Mouse (Mus musculus) C2C12 (cell line): Measurements from ENCODE around the gene Abcd3. TPM values are rescaled to one million over a fixed set of nuclear protein-coding genes. Genes with fewer than 3 reads are reported as not detected.
"Not testable (repeated sequence)": the region's sequence is repeated elsewhere in the genome, so short reads cannot be mapped to it uniquely, and the experiment has no call there.

Experiments used
- H3K27me3 ChIP-seq: one replicate; pipeline ENCODE4 v1.6.1; 2011; ENCODE audit not compliant: control insufficient read depth, insufficient read depth, insufficient read length
- H3K36me3 ChIP-seq: one replicate; pipeline ENCODE4 v1.6.1; 2011; ENCODE audit not compliant: control insufficient read depth, insufficient read depth
- H3K4me3 ChIP-seq: one replicate; pipeline ENCODE4 v1.5.1; 2011; ENCODE audit warnings: mild to moderate bottlenecking, control low read depth; ENCODE audit not compliant: poor library complexity, insufficient read depth, severe bottlenecking
- H3K79me2 ChIP-seq: one replicate; pipeline ENCODE4 v1.6.1; 2011; ENCODE audit not compliant: control insufficient read depth, insufficient read depth
- H3K79me3 ChIP-seq: one replicate; pipeline ENCODE4 v1.6.1; 2011; ENCODE audit warnings: low read depth, control low read depth
- H3ac ChIP-seq: one replicate; pipeline ENCODE3; 2011; ENCODE audit warnings: low read depth; ENCODE audit not compliant: control insufficient read depth, insufficient read length
- CEBPB ChIP-seq: IDR thresholded peaks from one replicate; pipeline ENCODE4 v1.6.1; 2011; ENCODE audit warnings: low read depth, mild to moderate bottlenecking, control low read depth, moderate library complexity
- CTCF ChIP-seq: IDR thresholded peaks from one replicate; pipeline ENCODE4 v1.5.1; 2011; ENCODE audit not compliant: control insufficient read depth, insufficient read depth, insufficient read length
- FOSL1 ChIP-seq: IDR thresholded peaks from one replicate; pipeline ENCODE4 v1.8.0; 2011; ENCODE audit warnings: mild to moderate bottlenecking, low read length; ENCODE audit not compliant: poor library complexity, insufficient read depth, severe bottlenecking
- MAX ChIP-seq: IDR thresholded peaks from one replicate; pipeline ENCODE4 v1.6.1; 2011; ENCODE audit warnings: mild to moderate bottlenecking, control low read depth
- MYOD1 ChIP-seq: IDR thresholded peaks from one replicate; pipeline ENCODE4 v1.6.1; 2011; ENCODE audit warnings: low read depth; ENCODE audit not compliant: control insufficient read depth, insufficient read length
- MYOG ChIP-seq: IDR thresholded peaks from one replicate; pipeline ENCODE4 v1.6.1; 2011; ENCODE audit not compliant: control insufficient read depth, insufficient read length; ENCODE audit errors: extremely low read depth
- USF1 ChIP-seq: IDR thresholded peaks from one replicate; pipeline ENCODE4 v1.6.1; 2011; ENCODE audit warnings: low read depth, mild to moderate bottlenecking, control low read depth, moderate library complexity
- polyA plus RNA-seq: library from polyadenylated mRNA; unstranded; fragments of >200 nt; fragmentation: generic; extraction: Trizol; gene quantifications from one replicate; pipeline ENCODE4 v1.2.1, GENCODE M21; 2012; ENCODE audit warnings: missing spikeins

Abcd3 gene
- polyA plus RNA-seq, 1 experiment, result 12.1 TPM

- H3ac ChIP-seq, result no peak overlapping the region
- H3K79me3 ChIP-seq, result no peaks in the 10 kb centered on the region
- no peaks in the 10 kb centered on the region for H3K79me2 ChIP-seq
- H3K36me3 ChIP-seq, result peaks cover 7% of the 10 kb centered on the region
- no peaks in the 10 kb centered on the region for H3K27me3 ChIP-seq
- TF ChIP-seq USF1 (no peak), MAX (no peak), CTCF (no peak), MYOG (no peak), FOSL1 (no peak), CEBPB (no peak), MYOD1 (no peak)
- no peak overlapping the region for H3K4me3 ChIP-seq
These were observed 32.1 kb downstream of the Abcd3 start for GRCm38 (mm10) chr3:121783020-121783419.

- Histone ChIP-seq H3K79me3 (no peaks in the 10 kb centered on the region), H3K36me3 (peaks cover 18% of the 10 kb centered on the region), H3ac (no peak overlapping the region), H3K27me3 (no peaks in the 10 kb centered on the region), H3K79me2 (no peaks in the 10 kb centered on the region), H3K4me3 (no peak overlapping the region)
- no peak for TF ChIP-seq FOSL1
- no peak for TF ChIP-seq MYOD1
- TF ChIP-seq CTCF, result peak; percentile 60
- no peak for TF ChIP-seq CEBPB
These were observed 37.2 kb downstream of the Abcd3 start for GRCm38 (mm10) chr3:121777943-121778342.

- peaks cover 32% of the 10 kb centered on the region for H3K36me3 ChIP-seq
- not testable (repeated sequence) for H3K79me3 ChIP-seq, H3K79me2 ChIP-seq, H3K4me3 ChIP-seq, H3ac ChIP-seq, H3K27me3 ChIP-seq
These were observed 41.8 kb downstream of the Abcd3 start for GRCm38 (mm10) chr3:121773336-121773735.

- Histone ChIP-seq H3K79me2 (no peaks in the 10 kb centered on the region), H3K36me3 (peaks cover 24% of the 10 kb centered on the region), H3K4me3 (no peak overlapping the region), H3K79me3 (no peaks in the 10 kb centered on the region), H3ac (no peak overlapping the region), H3K27me3 (no peaks in the 10 kb centered on the region)
- TF ChIP-seq MAX (no peak), CEBPB (no peak), FOSL1 (no peak)
These were observed 46.3 kb downstream of the Abcd3 start for GRCm38 (mm10) chr3:121768770-121769169.

- Histone ChIP-seq H3K79me3 (no peaks in the 10 kb centered on the region), H3K27me3 (no peaks in the 10 kb centered on the region), H3K4me3 (no peak overlapping the region), H3ac (no peak overlapping the region), H3K36me3 (peaks cover 12% of the 10 kb centered on the region), H3K79me2 (no peaks in the 10 kb centered on the region)
- TF ChIP-seq FOSL1 (no peak), MYOG (no peak), MAX (no peak), CEBPB (no peak), USF1 (no peak), MYOD1 (no peak), CTCF (no peak)
These were observed 48.3 kb downstream of the Abcd3 start for GRCm38 (mm10) chr3:121766818-121767217.

GRCm38 (mm10) chr3:121766048-121766447 lies 49.1 kb downstream of the Abcd3 start:
- Histone ChIP-seq H3ac (no peak overlapping the region), H3K36me3 (peaks cover 12% of the 10 kb centered on the region)

More at GRCm38 (mm10) chr3:121766048-121766447, 49.1 kb downstream of the Abcd3 start:
- Histone ChIP-seq H3K27me3 (no peaks in the 10 kb centered on the region), H3K4me3 (no peak overlapping the region), H3K79me3 (no peaks in the 10 kb centered on the region), H3K79me2 (no peaks in the 10 kb centered on the region)
- TF ChIP-seq MAX, result no peak
- no peak for TF ChIP-seq MYOD1
- no peak for TF ChIP-seq MYOG
- TF ChIP-seq USF1, result no peak
- TF ChIP-seq FOSL1, result no peak
- no peak for TF ChIP-seq CTCF
- no peak for TF ChIP-seq CEBPB
